Mouse (Mus musculus) cerebellum, adult 11 months (tissue): ENCODE results near the gene Zfp768.
"Not testable (repeated sequence)": the region's sequence is repeated elsewhere in the genome, so short reads cannot be mapped to it uniquely, and the experiment has no call there.

ENCODE experiments used
- DNase-seq: peaks from one replicate; pipeline ENCODE4 v3.0.0; 2022

Gene Zfp768

GRCm38 (mm10) chr7:127355796-127356195 is 10.4 kb upstream of the Zfp768 start:
- DNase-seq = no peak

DNA sequence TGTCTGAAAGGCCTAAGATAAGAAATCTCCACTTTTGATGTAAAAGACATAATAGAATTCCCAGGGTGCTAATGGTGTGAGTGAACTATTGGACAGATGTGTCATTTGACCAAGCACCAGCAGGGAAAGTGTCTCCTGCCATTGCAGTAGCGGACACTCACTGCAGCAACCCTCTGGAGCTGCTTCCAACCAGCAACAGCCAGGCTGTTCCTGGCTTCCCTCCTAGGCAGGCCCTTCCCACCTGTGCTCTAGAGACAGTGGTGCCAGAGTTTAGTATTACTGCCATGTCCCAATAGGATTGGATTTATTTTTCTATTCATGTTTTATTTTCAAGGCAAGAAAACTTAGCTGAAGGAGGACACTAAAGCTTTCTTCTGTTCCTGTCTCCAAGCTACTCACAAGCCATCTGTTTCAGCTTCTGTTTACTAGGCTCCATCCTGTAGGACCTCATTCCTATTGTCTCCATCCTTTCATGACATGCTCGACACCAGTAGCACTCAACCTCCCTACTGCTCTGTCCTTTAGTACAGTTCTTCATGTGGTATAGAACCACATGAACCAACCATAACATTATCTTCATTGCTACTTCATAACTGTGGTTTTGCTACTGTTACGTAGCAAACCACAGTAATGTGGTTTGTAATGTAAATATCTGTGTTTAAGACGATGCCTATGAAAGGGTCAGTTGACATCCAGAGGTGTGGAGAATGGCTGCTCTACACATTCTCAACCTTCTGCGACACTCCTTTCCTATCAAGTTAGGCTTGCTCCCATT is 6.0 kb upstream of the Zfp768 start:
- no peak for DNase-seq

DNA sequence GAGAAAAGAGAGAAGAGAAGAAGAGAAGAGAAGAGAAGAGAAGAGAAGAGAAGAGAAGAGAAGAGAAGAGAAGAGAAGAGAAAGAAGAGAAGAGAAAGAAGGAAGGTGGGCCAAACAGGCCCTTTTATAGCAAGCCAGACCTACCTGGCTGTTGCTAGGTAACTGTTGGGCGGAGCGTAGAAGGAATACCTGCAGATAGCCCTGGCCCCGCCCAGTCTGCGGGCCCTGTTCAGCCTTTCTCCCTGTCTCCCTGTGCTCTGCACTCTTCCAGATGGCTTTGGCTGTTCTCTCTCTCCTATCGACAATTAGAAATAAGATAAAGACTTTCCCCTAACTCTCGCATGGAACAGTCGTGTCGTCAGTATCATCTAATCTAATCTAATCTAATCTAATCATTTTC is 1.3 kb upstream of the Zfp768 start:
- DNase-seq = peak; percentile 24

- no peak for DNase-seq
Observed at GRCm38 (mm10) chr7:127345092-127345491, 297 bp downstream of the Zfp768 start.

DNA sequence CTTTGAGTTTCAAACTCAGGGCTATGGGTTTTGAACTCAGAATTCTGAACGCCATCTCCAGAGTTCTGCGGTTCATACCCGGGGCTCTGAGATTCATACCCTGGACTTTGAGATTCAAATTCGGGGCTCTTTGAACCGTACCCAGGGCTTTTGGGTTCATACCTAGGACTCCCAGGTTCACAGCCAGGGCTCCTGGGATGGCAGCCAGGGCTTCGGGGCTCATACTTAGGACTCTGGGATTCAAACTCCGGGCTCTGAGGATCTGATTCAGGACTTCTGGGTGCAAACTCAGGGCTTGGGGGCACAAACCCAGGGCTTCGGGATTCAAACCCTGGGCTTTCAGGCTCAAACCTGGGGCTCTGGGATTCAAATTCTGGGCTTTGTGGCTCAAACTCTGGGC is 1.0 kb downstream of the Zfp768 start:
- DNase-seq = peak; percentile 27

DNA sequence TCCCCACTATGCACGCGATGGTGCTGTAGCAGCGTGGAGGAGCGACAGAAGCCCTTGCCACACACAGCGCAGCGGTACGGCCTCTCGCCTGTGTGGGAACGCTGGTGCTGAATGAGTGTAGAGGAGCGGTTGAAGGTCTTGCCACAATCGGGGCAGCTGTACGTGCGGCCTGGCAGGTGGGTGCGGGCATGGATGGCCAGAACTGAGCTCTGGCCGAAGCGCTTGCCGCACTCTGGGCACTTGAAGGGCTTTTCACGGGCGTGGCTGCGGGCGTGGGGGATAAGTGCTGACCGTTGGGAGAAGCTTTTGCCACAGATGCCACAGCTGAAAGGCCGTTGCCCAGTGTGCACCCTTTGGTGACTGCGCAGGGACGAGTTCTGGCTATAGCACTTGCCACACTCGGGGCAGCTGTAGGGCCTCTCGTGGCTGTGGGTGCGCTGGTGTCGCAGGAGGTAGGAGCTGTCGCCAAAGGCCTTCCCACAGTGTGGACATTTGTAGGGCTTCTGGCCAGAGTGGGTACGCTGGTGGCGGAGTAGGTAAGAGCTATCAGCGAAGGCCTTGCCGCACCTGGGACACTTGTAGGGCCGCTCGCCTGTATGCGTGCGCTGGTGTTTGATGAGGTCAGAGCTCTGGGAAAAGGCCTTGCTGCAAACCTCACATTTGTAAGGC is 1.9 kb downstream of the Zfp768 start:
- peak; percentile 27 for DNase-seq

- DNase-seq = no peak
Observed at GRCm38 (mm10) chr7:127342888-127343287, 2.5 kb downstream of the Zfp768 start.

DNA sequence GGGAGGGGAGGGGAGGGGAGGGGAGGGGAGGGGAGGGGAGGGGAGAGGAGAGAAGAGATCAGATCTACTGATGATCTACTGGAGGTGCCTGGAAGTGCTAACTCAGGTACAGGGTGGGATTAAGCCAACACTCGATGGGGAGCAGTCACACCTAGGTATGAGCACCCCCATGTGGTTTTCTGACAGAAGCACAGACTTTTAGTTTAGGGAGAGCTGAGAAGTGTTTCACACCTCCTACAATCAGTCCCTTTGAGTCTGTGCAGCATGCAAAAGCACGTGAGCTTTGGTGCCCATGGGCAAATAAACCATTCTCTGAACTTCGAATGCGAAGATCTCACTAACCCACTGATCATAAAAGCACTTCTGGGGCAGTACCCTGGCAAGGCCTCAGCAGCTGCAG is 3.1 kb downstream of the Zfp768 start:
- DNase-seq = no peak

DNA sequence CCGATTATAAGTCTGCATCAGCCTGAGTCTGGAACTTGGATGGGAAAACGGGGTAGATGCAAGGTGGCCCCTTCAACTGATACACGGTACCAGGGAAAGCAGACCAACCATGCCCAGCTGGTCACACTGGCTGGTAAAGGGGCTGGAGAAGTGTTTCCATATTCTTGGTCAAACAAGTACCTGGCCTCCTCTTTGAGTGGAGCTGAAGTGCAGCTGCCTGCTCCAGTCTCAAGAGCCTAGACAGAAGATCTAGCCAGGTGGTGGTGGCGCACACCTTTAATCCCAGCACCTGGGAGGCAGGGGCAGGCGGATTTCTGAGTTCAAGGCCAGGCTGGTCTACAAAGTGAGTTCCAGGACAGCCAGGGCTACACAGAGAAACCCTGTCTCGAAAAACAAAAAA is 3.5 kb downstream of the Zfp768 start:
- not testable (repeated sequence) for DNase-seq

- DNase-seq = no peak
Observed at GRCm38 (mm10) chr7:127341356-127341755, 4.0 kb downstream of the Zfp768 start.

- no peak for DNase-seq
Observed at GRCm38 (mm10) chr7:127337636-127338035, 7.8 kb downstream of the Zfp768 start.

DNA sequence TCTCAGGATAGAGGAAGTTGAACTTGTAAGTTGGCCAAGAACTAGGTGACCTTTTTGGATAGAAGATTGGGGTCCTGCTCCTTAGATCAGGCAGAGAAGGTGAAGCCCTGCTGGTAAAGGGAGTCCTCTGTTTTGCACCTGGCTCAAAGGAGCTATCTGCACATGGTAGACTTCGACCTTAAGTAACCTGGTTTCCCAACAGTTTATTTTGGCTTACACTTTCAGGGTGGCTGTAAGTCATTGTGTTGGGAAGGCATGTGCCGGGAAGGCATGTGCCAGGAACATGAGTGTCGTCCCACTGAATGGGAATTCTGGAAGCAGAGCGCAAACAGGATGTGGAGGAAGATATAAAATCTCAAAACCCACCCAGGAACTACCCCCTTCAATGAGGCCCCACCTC is 9.8 kb downstream of the Zfp768 start:
- DNase-seq = no peak

DNA sequence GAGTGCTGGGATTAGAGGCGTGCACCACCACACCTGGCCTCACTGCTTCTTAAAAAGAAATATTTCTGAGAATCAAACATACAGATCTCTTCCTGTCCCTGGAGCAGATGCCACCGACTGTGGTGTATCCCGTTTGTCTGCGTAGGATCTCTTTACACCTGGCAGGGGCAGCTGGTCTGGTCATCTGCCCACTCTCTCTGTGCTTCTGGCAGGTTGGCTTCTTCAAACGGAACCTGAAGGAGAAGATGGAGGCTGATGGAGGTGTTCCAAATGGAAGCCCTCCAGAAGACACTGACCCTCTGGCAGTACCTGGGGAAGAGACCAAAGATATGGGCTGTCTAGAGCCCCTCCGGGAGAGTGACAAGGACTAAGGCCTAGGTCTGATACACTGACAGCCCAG is 12.1 kb downstream of the Zfp768 start:
- no peak for DNase-seq

DNA sequence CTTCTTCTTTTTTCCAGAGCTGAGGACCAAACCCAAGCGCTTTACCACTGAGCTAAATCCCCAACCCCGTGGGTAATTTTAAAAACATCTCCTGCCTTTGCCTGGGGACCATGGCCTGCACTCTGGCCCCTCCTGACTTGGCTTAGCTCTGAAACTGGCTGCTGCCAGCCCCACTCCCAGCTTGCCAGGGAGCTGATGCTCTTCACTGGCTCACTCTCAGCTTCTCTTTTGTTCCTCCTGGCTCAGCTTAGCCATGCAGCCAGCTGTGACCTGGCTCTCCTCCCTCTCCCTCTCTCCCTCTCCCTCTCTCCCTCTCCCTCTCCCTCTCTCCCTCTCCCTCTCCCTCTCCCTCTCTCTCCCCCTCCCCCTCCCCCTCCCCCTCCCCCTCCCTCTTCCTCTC is 18.7 kb downstream of the Zfp768 start:
- DNase-seq = no peak

- no peak for DNase-seq
Observed at GRCm38 (mm10) chr7:127325550-127325949, 19.8 kb downstream of the Zfp768 start.

DNA sequence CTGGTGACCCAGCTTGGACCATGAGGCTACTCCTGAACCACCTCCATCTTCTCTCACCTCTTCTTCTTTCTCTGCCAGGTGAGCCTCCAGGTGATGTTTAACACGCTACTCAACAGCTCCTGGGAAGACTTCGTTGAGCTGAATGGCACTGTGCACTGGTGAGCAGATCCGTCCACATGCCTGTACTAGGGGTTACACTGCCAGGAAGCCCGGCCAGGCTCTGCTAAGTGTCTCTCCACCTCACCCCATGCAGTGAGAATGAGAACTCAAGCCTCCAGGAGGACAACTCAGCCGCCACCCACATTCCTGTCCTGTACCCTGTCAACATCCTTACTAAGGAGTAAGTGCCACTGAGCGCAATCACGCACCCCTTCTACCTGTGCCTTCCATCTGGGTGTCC is 20.4 kb downstream of the Zfp768 start:
- no peak for DNase-seq

DNA sequence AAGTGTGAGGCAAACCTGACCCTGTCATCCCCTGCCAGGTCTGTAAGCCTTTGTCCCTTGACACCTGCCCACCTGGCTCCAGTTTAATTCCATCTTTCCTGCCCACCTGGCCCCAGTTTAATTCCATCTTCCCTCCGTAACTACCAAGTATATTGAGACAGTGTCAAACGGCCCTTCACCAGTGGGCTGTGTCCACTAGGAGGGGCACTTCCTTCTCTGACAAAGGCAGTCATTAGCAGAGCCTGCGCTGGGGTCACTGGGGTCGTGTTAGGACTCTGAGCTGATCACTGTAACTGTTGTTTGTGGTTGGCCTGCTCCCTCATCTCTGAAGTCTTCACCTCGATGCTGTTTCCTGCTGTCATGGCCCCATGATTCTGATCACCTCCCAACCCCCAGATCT is 23.3 kb downstream of the Zfp768 start:
- DNase-seq = no peak

- DNase-seq = no peak
Observed at GRCm38 (mm10) chr7:127321106-127321505, 24.3 kb downstream of the Zfp768 start.

DNA sequence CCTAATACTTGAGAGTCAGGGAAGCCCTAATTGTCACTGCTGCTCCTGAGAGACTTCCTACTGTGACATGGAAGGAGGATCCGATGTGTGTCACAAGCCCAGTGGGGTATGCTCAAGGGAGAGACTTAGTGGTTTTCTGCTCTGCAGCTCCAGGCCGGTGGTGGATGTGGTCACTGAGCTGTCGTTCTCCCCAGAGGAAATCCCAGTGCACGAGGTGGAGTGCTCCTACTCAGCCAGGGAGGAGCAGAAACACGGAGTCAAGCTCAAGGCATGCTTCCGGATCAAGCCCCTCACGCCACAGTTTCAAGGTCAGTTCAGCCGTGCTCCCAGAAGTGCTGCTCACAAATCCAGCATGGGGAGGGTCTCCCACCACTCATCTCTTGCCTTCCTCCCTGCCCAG is 31.5 kb downstream of the Zfp768 start:
- no peak for DNase-seq

- no peak for DNase-seq
Observed at GRCm38 (mm10) chr7:127309951-127310350, 35.4 kb downstream of the Zfp768 start.

GRCm38 (mm10) chr7:127308887-127309286 is 36.5 kb downstream of the Zfp768 start:
- DNase-seq = peak; percentile 39

- no peak for DNase-seq
Observed at GRCm38 (mm10) chr7:127308431-127308830, 37.0 kb downstream of the Zfp768 start.

GRCm38 (mm10) chr7:127297586-127298193 is 47.7 kb downstream of the Zfp768 start:
- no peak for DNase-seq
